Mouse (Mus musculus) liver, adult 2 months (tissue): ENCODE results near the gene Wwc2. TPM values are rescaled to one million over a fixed set of nuclear protein-coding genes. Genes with fewer than 3 reads are reported as not detected.

Experiments used
- DNase-seq: peaks from one replicate; pipeline ENCODE4 v3.0.0-alpha.2; 2011; ENCODE audit warnings: low read depth, low spot score; ENCODE audit errors: extremely low read depth
- H3K27ac ChIP-seq: fragments of 200-500 bp; replicated peaks from 2 replicates; pipeline ENCODE4 v1.5.1; 2012; ENCODE audit warnings: low read depth, mild to moderate bottlenecking, control low read depth, inconsistent platforms, low read length; ENCODE audit not compliant: insufficient read depth
- H3K27me3 ChIP-seq: fragments of 200-500 bp; 2 replicates; pipeline ENCODE4 v1.6.1; 2012; ENCODE audit warnings: mild to moderate bottlenecking, moderate library complexity, low read length, inconsistent platforms; ENCODE audit not compliant: control insufficient read depth, insufficient read depth
- H3K36me3 ChIP-seq: fragments of 200-500 bp; 2 replicates; pipeline ENCODE4 v1.6.1; 2012; ENCODE audit warnings: low read length, inconsistent platforms; ENCODE audit not compliant: control insufficient read depth, insufficient read depth
- H3K4me1 ChIP-seq: fragments of 200-500 bp; 2 replicates; pipeline ENCODE4 v1.6.1; 2011; ENCODE audit warnings: low read length; ENCODE audit not compliant: control insufficient read depth, insufficient read depth
- H3K4me3 ChIP-seq: fragments of 200-500 bp; 2 replicates; pipeline ENCODE4 v1.5.1; 2011; ENCODE audit warnings: low read depth, mild to moderate bottlenecking, control low read depth, low read length, moderate library complexity; ENCODE audit not compliant: insufficient read depth
- H3K79me2 ChIP-seq: fragments of 200-500 bp; 2 replicates; pipeline ENCODE4 v1.6.1; 2012; ENCODE audit warnings: inconsistent platforms, mild to moderate bottlenecking, low read length, moderate library complexity; ENCODE audit not compliant: control insufficient read depth, insufficient read depth
- H3K9ac ChIP-seq: fragments of 200-500 bp; 2 replicates; pipeline ENCODE4 v1.6.1; 2012; ENCODE audit warnings: low read depth, mild to moderate bottlenecking, control low read depth, inconsistent platforms, low read length
- CTCF ChIP-seq: fragments of 200-500 bp; IDR thresholded peaks from 2 replicates; pipeline ENCODE4 v1.5.1; 2011; ENCODE audit warnings: low read depth, low read length, control low read depth
- POLR2A ChIP-seq: fragments of 200-500 bp; IDR thresholded peaks from 2 replicates; pipeline ENCODE4 v1.6.1; 2011; ENCODE audit warnings: low read length, control low read depth; ENCODE audit not compliant: insufficient read depth; ENCODE audit errors: extremely low read depth
- WGBS: fragments of 180-500 bp; shearing (Covaris S2); methylation state at CpG from one replicate; pipeline ENCODE4 v1.1.7; 2018; 5-methylcytosine and 5-hydroxymethylcytosine counted together
- polyA plus RNA-seq: library from polyadenylated mRNA; depleted of rRNA; stranded (reverse); fragments of >200 nt; gene quantifications from 2 replicates; pipeline ENCODE4 v1.2.3, GENCODE M21; 2012; rRNA removed
- total RNA-seq: library from RNA; depleted of rRNA; stranded (reverse); fragments of >200 nt; gene quantifications from 2 replicates; pipeline ENCODE4 v1.2.3, GENCODE M21; 2014; rRNA removed

Gene Wwc2
- total and polyA plus RNA-seq, 2 experiments, result 2.3 to 3.7 TPM

DNA sequence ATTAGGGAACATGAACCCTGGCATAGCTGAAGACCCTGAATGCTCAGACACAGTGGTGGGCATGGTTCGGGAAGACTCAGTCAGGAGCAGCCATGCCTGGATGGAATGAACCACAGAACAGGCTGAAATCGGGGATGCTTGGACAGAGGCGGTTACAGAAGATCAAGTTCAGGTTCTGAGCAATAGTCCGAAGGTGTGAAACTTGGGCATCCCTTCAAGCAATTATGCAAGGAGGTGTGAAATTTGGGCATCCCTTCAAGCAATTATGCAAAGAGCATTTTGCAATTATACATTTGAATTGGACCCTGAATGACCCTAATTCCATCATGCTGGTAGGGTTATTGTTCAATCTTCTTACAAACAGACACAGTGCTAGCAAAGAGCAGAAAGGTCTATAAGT is 208.8 kb downstream of the Wwc2 start:
- WGBS, result 91% methylated on average over 4 of the region's 4 CpGs

DNA sequence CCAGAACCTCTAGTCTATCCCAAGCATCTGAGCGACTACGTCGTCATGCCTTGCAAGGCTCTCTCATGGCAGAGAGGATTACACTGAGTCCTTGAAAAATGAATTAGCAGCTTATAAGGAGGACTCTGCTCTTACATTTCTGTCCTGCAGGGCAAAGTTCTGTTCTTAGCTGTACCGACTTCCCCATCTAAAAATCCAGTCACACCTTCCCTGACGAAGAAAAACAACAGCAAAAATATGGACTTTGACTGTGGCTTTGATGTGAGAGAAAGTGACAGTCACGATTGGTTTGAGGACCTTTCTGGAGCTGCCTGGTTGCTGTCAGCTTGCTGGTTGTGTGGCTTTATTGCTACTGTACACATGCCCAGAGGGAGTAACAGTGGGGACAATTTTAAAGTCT is 211.1 kb downstream of the Wwc2 start:
- WGBS, result 62% methylated on average over 6 of the region's 6 CpGs

More for the DNA sequence above, 208.8 kb downstream of the Wwc2 start:
- Histone ChIP-seq H3K4me1 (no peaks in the 10 kb centered on the region), H3K4me3 (no peak overlapping the region), H3K36me3 (no peaks in the 10 kb centered on the region), H3K27me3 (no peaks in the 10 kb centered on the region), H3K27ac (no peak overlapping the region), H3K9ac (no peak overlapping the region), H3K79me2 (no peaks in the 10 kb centered on the region)
- no peak for DNase-seq
- TF ChIP-seq CTCF (no peak), POLR2A (no peak)

DNA sequence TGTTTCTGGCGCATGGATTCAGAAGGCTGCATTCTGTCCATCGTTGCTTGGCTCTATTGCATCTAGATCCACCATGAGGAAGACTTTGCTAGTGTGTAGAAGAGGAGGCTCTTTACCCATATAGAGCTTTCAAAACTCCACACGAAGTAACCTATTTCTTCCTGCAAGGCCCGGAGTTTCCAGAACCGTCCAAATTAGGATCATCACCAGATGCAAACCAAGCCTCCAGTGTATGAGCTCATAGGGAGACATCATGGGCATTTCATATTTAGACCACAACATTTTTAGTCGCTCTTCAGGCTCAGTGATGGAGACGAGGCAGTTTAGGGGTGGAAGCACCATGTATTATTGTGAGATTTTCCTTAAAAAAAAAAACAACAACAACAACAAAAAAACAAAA is 213.3 kb downstream of the Wwc2 start:
- DNase-seq, result no peak
- Histone ChIP-seq H3K9ac (no peak overlapping the region), H3K79me2 (no peaks in the 10 kb centered on the region), H3K36me3 (no peaks in the 10 kb centered on the region), H3K27ac (no peak overlapping the region), H3K4me3 (no peak overlapping the region), H3K4me1 (no peaks in the 10 kb centered on the region), H3K27me3 (no peaks in the 10 kb centered on the region)
- no peak for TF ChIP-seq POLR2A
- no peak for TF ChIP-seq CTCF
- WGBS, result 90% methylated on average over 7 of the region's 7 CpGs

More for the DNA sequence above, 211.1 kb downstream of the Wwc2 start:
- no peak for DNase-seq
- Histone ChIP-seq H3K4me3 (no peak overlapping the region), H3K27me3 (no peaks in the 10 kb centered on the region), H3K27ac (no peak overlapping the region), H3K9ac (no peak overlapping the region), H3K36me3 (no peaks in the 10 kb centered on the region), H3K4me1 (no peaks in the 10 kb centered on the region), H3K79me2 (no peaks in the 10 kb centered on the region)
- TF ChIP-seq POLR2A (no peak), CTCF (no peak)

Other genes starting within 250 kb of the Wwc2 start
- not detected in 2 replicates for gene Cldn24, start 168.8 kb downstream of the Wwc2 start, total RNA-seq
- gene Cldn24, start 168.8 kb downstream of the Wwc2 start, polyA plus RNA-seq, result not detected in 2 replicates
- gene Cldn22, start 166.4 kb downstream of the Wwc2 start, total RNA-seq, result not detected in 2 replicates
- gene Cldn22, start 166.4 kb downstream of the Wwc2 start, polyA plus RNA-seq, result not detected in 2 replicates
- 0.09 and 0.54 TPM in 2 replicates for gene Dctd, start 108.2 kb upstream of the Wwc2 start, total RNA-seq
- gene Dctd, start 108.2 kb upstream of the Wwc2 start, polyA plus RNA-seq, result 0.20 and 0.35 TPM in 2 replicates